Mouse (Mus musculus) stomach, postnatal 0 days (tissue): ENCODE results near the gene Fcgrt. TPM values are rescaled to one million over a fixed set of nuclear protein-coding genes. Genes with fewer than 3 reads are reported as not detected.
"Not testable (repeated sequence)": the region's sequence is repeated elsewhere in the genome, so short reads cannot be mapped to it uniquely, and the experiment has no call there.

Experiments used
- ATAC-seq: fragments of 200-750 bp; cut with Nextera tagmentation; 2 replicates; pipeline ENCODE4 v1.8.0; 2017; ENCODE audit not compliant: low FRiP score, low TSS enrichment
- DNase-seq: peaks from one replicate; pipeline ENCODE4 v3.0.0-alpha.2; 2016; ENCODE audit warnings: low spot score
- H3K27ac ChIP-seq: fragments of 300-500 bp; sonication (generic); replicated peaks from 2 replicates; pipeline ENCODE4 v1.5.1; 2014; ENCODE audit warnings: mild to moderate bottlenecking, control low read depth
- H3K27me3 ChIP-seq: fragments of 300-500 bp; sonication (generic); 2 replicates; pipeline ENCODE4 v1.6.1; 2014; ENCODE audit warnings: low read length; ENCODE audit not compliant: control insufficient read depth, insufficient read depth
- H3K36me3 ChIP-seq: fragments of 300-500 bp; sonication (generic); 2 replicates; pipeline ENCODE4 v1.6.1; 2014; ENCODE audit warnings: low read length, mixed read lengths; ENCODE audit not compliant: control insufficient read depth, insufficient read depth
- H3K4me1 ChIP-seq: fragments of 300-500 bp; sonication (generic); replicated peaks from 2 replicates; pipeline ENCODE4 v1.6.1; 2014; ENCODE audit warnings: antibody characterized with exemption; ENCODE audit not compliant: control insufficient read depth, insufficient read depth
- H3K4me2 ChIP-seq: fragments of 300-500 bp; sonication (generic); replicated peaks from 2 replicates; pipeline ENCODE4 v1.6.1; 2014; ENCODE audit warnings: low read depth, mild to moderate bottlenecking, control low read depth, moderate library complexity
- H3K4me3 ChIP-seq: fragments of 300-500 bp; sonication (generic); 2 replicates; pipeline ENCODE4 v1.5.1; 2014; ENCODE audit warnings: low read depth, low read length, control low read depth
- H3K9ac ChIP-seq: fragments of 300-500 bp; sonication (generic); 2 replicates; pipeline ENCODE4 v1.6.1; 2014; ENCODE audit warnings: mild to moderate bottlenecking, low read length, control low read depth, mixed read lengths
- H3K9me3 ChIP-seq: fragments of 300-500 bp; sonication (generic); 2 replicates; pipeline ENCODE4 v1.6.1; 2016; ENCODE audit warnings: low read length; ENCODE audit not compliant: control insufficient read depth
- CTCF ChIP-seq: IDR thresholded peaks from 2 replicates; pipeline ENCODE4 v1.5.1; 2016; ENCODE audit warnings: antibody characterized with exemption, low read depth, mild to moderate bottlenecking, moderate library complexity
- EP300 ChIP-seq: optimal IDR thresholded peaks from 2 replicates; pipeline ENCODE3; 2016; ENCODE audit warnings: antibody characterized with exemption
- WGBS: fragments of 180-500 bp; shearing (Covaris S2); extraction: QIAGEN DNeasy Blood & Tissue Kit; methylation state at CpG from one replicate; pipeline ENCODE4 v1.1.7; 2014; 5-methylcytosine and 5-hydroxymethylcytosine counted together
- polyA plus RNA-seq: library from polyadenylated mRNA; unstranded; fragments of >200 nt; fragmentation: Nextera tagmentation; extraction: Ambion mirVana; gene quantifications from 2 replicates; pipeline ENCODE4 v1.2.1, GENCODE M21; 2015

The Fcgrt gene
- polyA plus RNA-seq, 1 experiment from 2014 or later = 76.1 TPM

GRCm38 (mm10) chr7:45128624-45129246, 25.1 kb upstream of the Fcgrt start, which contains the start of gene Rpl13a:
Rpl13a (minus strand) TSS chr7:45128761.
- TF ChIP-seq EP300 (peak; percentile 75), CTCF (peak; percentile 91)
- H3K4me1 ChIP-seq = 0 out of 2 replicates have a peak, but pooled peaks cover 2% of the 10 kb centered on the region
- peak within 1 kb of the TSS; percentile 99 for H3K4me3 ChIP-seq
- no peaks in the 10 kb centered on the region for H3K27me3 ChIP-seq
- H3K9ac ChIP-seq = peak within 1 kb of the TSS; percentile 98
- H3K27ac ChIP-seq = peak within 1 kb of the TSS; percentile 92
- H3K4me2 ChIP-seq = peak within 1 kb of the TSS; percentile 82
- peak; percentile 98 for DNase-seq
- no peaks in the 10 kb centered on the region for H3K9me3 ChIP-seq
- WGBS = under 1% methylated on average over 48 of the region's 48 CpGs
- H3K36me3 ChIP-seq = peaks cover 11% of the 10 kb centered on the region
- ATAC-seq = peak; percentile 92

GRCm38 (mm10) chr7:45127700-45128224, 24.1 kb upstream of the Fcgrt start:
- Histone ChIP-seq H3K4me1 (0 out of 2 replicates have a peak, but pooled peaks cover 5% of the 10 kb centered on the region), H3K27ac (peak overlapping the region; percentile 92), H3K4me2 (peak overlapping the region; percentile 82), H3K9me3 (no peaks in the 10 kb centered on the region), H3K36me3 (peaks cover 11% of the 10 kb centered on the region), H3K9ac (peak overlapping the region; percentile 98), H3K4me3 (peak overlapping the region; percentile 99), H3K27me3 (no peaks in the 10 kb centered on the region)
- no peak for ATAC-seq
- WGBS = 0% methylated on average over 6 of the region's 6 CpGs
- no peak for DNase-seq
- TF ChIP-seq EP300 (no peak), CTCF (no peak)

DNA sequence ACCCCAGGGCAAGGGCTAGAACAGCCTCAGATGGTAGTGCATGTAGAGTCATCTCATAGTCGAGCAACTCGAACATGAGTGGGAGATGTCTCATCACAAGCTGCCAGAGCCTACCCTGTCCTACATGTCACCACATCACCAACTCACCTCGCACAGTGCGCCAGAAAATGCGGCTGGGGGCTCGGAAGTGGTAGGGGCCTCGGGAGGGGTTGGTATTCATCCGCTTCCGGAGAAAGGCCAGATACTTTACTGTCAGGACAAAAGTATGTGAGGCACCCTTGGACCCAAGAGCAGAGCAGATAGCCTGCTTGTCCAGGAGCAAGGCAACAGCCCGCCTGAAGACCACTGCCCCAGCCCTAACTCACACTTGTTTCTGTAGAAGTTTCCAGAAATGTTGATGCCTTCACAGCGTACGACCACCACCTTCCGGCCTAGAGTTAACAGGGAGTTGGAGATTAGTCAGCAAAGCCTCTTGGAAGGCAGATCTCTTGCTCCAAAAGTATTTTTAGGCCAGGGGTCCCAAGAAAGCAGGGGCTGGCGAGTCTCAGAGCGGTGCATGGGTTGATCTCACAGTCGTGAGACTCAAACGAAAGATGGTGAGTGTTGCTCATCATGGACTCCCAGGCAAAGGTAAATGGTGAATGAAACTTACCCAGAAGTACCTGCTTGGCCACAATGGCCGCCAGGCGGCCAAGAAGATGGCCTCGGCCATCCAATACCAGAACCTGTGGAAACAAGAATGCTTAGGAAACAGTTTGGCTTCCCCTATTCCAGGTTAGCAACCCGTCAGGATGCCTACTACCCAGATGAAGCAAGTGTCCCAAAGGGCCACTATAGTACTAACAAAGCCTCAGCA, 23.4 kb upstream of the Fcgrt start:
- ATAC-seq = no peak
- Histone ChIP-seq H3K9ac (peak overlapping the region; percentile 98), H3K4me2 (peak overlapping the region; percentile 82), H3K27ac (peak overlapping the region; percentile 92), H3K9me3 (no peaks in the 10 kb centered on the region), H3K4me1 (0 out of 2 replicates have a peak, but pooled peaks cover 5% of the 10 kb centered on the region), H3K27me3 (no peaks in the 10 kb centered on the region), H3K36me3 (peaks cover 11% of the 10 kb centered on the region), H3K4me3 (peak overlapping the region; percentile 99)
- TF ChIP-seq EP300 (no peak), CTCF (peak; percentile 48)
- WGBS = 34% methylated on average over 21 of the region's 21 CpGs
- no peak for DNase-seq

- peaks cover 18% of the 10 kb centered on the region for H3K36me3 ChIP-seq
- peak overlapping the region; percentile 92; the same call in 1 of the 2 replicates for H3K27ac ChIP-seq
- H3K9me3 ChIP-seq = no peaks in the 10 kb centered on the region
- TF ChIP-seq EP300 = no peak
- peak overlapping the region; percentile 82; the same call in 1 of the 2 replicates for H3K4me2 ChIP-seq
- H3K4me1 ChIP-seq = 0 out of 2 replicates have a peak, but pooled peaks cover 5% of the 10 kb centered on the region
- peak overlapping the region; percentile 98; the same call in 1 of the 2 replicates for H3K9ac ChIP-seq
- WGBS = 62% methylated on average over 17 of the region's 17 CpGs
- H3K4me3 ChIP-seq = peak overlapping the region; percentile 99
- H3K27me3 ChIP-seq = no peaks in the 10 kb centered on the region
- no peak for ATAC-seq
- DNase-seq = no peak
Measured at GRCm38 (mm10) chr7:45126147-45126843, 22.6 kb upstream of the Fcgrt start.

- not testable (repeated sequence) for H3K27ac ChIP-seq, H3K4me1 ChIP-seq
Measured at GRCm38 (mm10) chr7:45125649-45126048, 22.0 kb upstream of the Fcgrt start.

More at GRCm38 (mm10) chr7:45125649-45126048, 22.0 kb upstream of the Fcgrt start:
- not testable (repeated sequence) for ATAC-seq, H3K9ac ChIP-seq, H3K4me3 ChIP-seq, DNase-seq, H3K9me3 ChIP-seq, H3K4me2 ChIP-seq, H3K27me3 ChIP-seq
- peaks cover 24% of the 10 kb centered on the region for H3K36me3 ChIP-seq
- 67% methylated on average over 5 of the region's 5 CpGs for whole genome bisulfite sequencing
